In the genomic region with DNA sequence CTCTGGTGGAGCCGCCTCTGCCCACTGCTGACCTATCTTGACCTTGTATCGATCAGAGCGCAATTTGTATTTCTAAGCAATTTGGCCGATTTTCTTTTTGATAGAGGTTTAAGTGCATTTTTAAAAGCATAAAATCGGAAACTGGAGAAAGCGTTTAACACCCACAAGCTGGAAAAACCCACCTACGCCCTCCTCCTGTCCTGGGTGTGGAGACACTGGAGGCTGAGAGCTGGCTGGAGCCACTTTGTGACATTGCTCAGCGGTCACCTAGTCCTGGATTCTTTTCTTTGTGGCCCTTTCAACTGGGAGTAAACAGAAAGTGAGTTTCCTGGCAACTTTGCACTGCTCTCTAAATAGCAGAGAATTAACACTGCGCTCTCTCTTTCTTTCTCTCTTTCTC, we compare ENCODE assay signal across 9 mouse cellular contexts.
DNase-seq lines count a peak whose midpoint lies in the region; ATAC-seq lines count a peak whose summit lies in the region.
"Had no signal": no experiment of that assay in that cellular context is flagged by ENCODE, and none has a peak within 500 bp of the region (broad histone marks: within the 10 kb centered on the region; RNA-seq: fewer than 3 reads in every experiment).

No protein-coding gene starts in this region.

- 1% methylated on average over 9 of the region's 9 CpGs for WGBS in hindbrain, embryonic 10.5 days
- WGBS in hindbrain, embryonic 13.5 days: under 1% methylated on average over 9 of the region's 9 CpGs
- WGBS in heart, embryonic 12.5 days: 2% methylated on average over 9 of the region's 9 CpGs
- WGBS in liver, embryonic 15.5 days (ENCODE audit: insufficient replicate concordance): 5% methylated on average over 9 of the region's 9 CpGs

- H3K9ac ChIP-seq in hindbrain, embryonic 13.5 days: no peak overlapping the region
- no peak overlapping the region for H3K9ac ChIP-seq in heart, embryonic 12.5 days
- no peak overlapping the region for H3K9ac ChIP-seq in liver, embryonic 15.5 days

- H3K4me3 ChIP-seq in hindbrain, embryonic 10.5 days: peak overlapping the region; percentile 45; the same call in 1 of the 2 replicates
- H3K4me3 ChIP-seq in hindbrain, embryonic 13.5 days: no peak overlapping the region
- H3K4me3 ChIP-seq in heart, embryonic 12.5 days: peak overlapping the region; percentile 38; the same call in 1 of the 2 replicates
- peak overlapping the region; percentile 24; the same call in 1 of the 2 replicates for H3K4me3 ChIP-seq in liver, embryonic 15.5 days (replicated peaks)

- intact Hi-C loops in left cerebral cortex, postnatal 4 days (cut with DNase I): loop anchor here (10.0 kb wide), 1 partner anchor 356 kb away; no protein-coding TSS in a partner anchor

- H3K4me2 ChIP-seq in hindbrain, embryonic 13.5 days: no peak overlapping the region; the same call in 1 of the 2 replicates
- peak overlapping the region; percentile 69 for H3K4me2 ChIP-seq in heart, embryonic 12.5 days
- peak overlapping the region; percentile 51 for H3K4me2 ChIP-seq in liver, embryonic 15.5 days

- H3K4me1 ChIP-seq in hindbrain, embryonic 10.5 days (replicated peaks): peaks cover 51% of the 10 kb centered on the region
- peaks cover 30% of the 10 kb centered on the region for H3K4me1 ChIP-seq in hindbrain, embryonic 13.5 days (replicated peaks)
- peaks cover 42% of the 10 kb centered on the region for H3K4me1 ChIP-seq in heart, embryonic 12.5 days (replicated peaks)
- H3K4me1 ChIP-seq in liver, embryonic 15.5 days (replicated peaks): peaks cover 53% of the 10 kb centered on the region

- H3K27ac ChIP-seq in hindbrain, embryonic 10.5 days: no peak overlapping the region
- H3K27ac ChIP-seq in hindbrain, embryonic 13.5 days: no peak overlapping the region
- H3K27ac ChIP-seq in heart, embryonic 12.5 days (ENCODE audit: poor library complexity, severe bottlenecking): no peak overlapping the region
- no peak overlapping the region for H3K27ac ChIP-seq in liver, embryonic 15.5 days (replicated peaks)

- peaks cover 92% of the 10 kb centered on the region for H3K27me3 ChIP-seq in hindbrain, embryonic 10.5 days (ENCODE audit: insufficient read depth, poor library complexity, severe bottlenecking)
- peaks cover 84% of the 10 kb centered on the region for H3K27me3 ChIP-seq in hindbrain, embryonic 13.5 days
- H3K27me3 ChIP-seq in heart, embryonic 12.5 days (replicated peaks): peaks cover 38% of the 10 kb centered on the region
- peaks cover 94% of the 10 kb centered on the region for H3K27me3 ChIP-seq in liver, embryonic 15.5 days
- H3K27me3 ChIP-seq: Patski had no signal

- no peaks in the 10 kb centered on the region for H3K9me3 ChIP-seq in hindbrain, embryonic 10.5 days
- H3K9me3 ChIP-seq in hindbrain, embryonic 13.5 days: no peaks in the 10 kb centered on the region
- no peaks in the 10 kb centered on the region for H3K9me3 ChIP-seq in heart, embryonic 12.5 days (replicated peaks)
- no peaks in the 10 kb centered on the region for H3K9me3 ChIP-seq in liver, embryonic 15.5 days (replicated peaks)

- no peak for ATAC-seq in hindbrain, embryonic 13.5 days (ENCODE audit: low FRiP score)
- no peak for ATAC-seq in heart, embryonic 12.5 days (ENCODE audit: insufficient number of reproducible peaks, low FRiP score)
- ATAC-seq in liver, embryonic 15.5 days (ENCODE audit: insufficient read depth): no peak
- ATAC-seq: Patski had no signal

- DNase-seq in hindbrain, embryonic 10.5 days (ENCODE audit: low spot score): peak; percentile 32
- peak; percentile 38 for DNase-seq in R1 (ENCODE audit: low read depth, low spot score)
- DNase-seq in adipocyte (ENCODE audit: low spot score): no peak
- DNase-seq in adrenal gland, adult 8-10 months: no peak
- DNase-seq in left cerebral cortex, postnatal 4 days: no peak

- no peaks in the 10 kb centered on the region for H3K36me3 ChIP-seq in hindbrain, embryonic 10.5 days
- no peaks in the 10 kb centered on the region for H3K36me3 ChIP-seq in hindbrain, embryonic 13.5 days
- H3K36me3 ChIP-seq in heart, embryonic 12.5 days: no peaks in the 10 kb centered on the region
- H3K36me3 ChIP-seq in liver, embryonic 15.5 days (replicated peaks): no peaks in the 10 kb centered on the region

Comparison
In these comparisons a context has a peak if more than half of its experiments do, and no peak if none do; other contexts are left out.
1. DNase-seq: peak in hindbrain, embryonic 10.5 days (single experiment) and R1 (single experiment); none in adipocyte (single experiment), adrenal gland, adult 8-10 months (single experiment) and left cerebral cortex, postnatal 4 days (single experiment).